Mouse (Mus musculus): Measurements from ENCODE around the gene Tmem121b.

DNA sequence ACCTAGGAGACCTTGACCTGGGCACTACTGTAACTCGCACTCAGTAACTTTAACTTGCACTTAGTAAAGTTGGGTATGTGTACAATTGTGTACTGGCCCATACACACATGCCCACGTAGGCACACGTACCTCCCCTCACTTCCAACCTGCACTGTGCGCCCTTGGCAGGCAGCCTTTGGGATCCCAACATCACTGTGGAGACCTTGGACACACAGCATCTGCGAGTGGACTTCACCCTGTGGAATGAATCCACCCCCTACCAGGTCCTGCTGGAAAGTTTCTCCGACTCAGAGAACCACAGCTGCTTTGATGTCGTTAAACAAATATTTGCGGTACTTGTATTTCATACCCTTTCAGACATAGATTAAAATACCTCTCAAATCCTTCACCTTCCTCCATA is 18.3 kb downstream of the Tmem121b start:
- TF ChIP-seq TAL1 (IDR thresholded peaks at IDR 0.05; ENCODE audit: low read length) (no peak), GATA1 (IDR thresholded peaks at IDR 0.05; ENCODE audit: low read length) (no peak)
